Mouse (Mus musculus) bone marrow macrophage, adult 2 months (primary cell): Measurements from ENCODE around the gene Vps13d.
A peak's percentile ranks its signal among the peaks of the same experiment; 100 is the strongest.

Source experiments
- CTCF ChIP-seq: IDR thresholded peaks from 2 replicates; pipeline ENCODE4 v1.5.1; 2012; ENCODE audit warnings: low read depth, mild to moderate bottlenecking, low read length, moderate library complexity
- POLR2A ChIP-seq: IDR thresholded peaks from 2 replicates; pipeline ENCODE4 v1.6.1; 2012; ENCODE audit warnings: mild to moderate bottlenecking, low read depth, low read length, borderline replicate concordance

DNA sequence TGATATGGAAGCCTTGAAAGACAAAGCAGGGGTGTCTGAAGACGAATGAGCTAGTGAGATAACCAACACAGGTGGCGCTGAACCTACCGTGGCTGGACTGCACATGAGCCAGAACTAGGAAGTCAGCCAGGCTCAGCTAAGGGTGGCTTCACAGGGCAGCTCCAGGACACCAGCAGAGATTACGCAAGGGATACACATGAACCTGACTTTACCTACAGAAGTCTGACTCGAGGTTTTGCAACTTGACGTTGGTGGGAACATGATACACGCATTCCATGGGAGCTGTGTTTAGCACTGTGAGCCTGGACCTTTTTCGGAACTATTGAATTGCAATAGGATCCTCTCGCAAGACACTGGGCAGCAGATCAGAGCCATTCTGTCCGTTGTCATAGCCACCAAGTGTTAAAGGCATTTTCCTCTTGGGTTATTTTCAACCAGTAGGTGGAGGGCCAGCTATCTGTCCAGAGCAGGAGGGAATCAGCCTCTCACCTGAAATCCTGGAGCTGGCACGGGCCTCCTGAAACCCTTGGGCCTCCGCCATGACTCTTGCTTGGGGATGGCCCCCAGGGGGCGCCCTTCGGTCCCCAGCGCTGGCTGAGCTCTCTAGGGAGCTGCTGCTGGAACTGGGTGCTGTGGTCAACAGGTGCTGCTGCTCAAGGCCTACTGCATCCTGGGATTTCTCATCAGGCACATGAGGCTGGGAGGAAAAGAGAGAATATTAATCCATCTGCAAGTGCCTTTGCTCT lies 24.6 kb upstream of the Vps13d start:
- no peak for TF ChIP-seq POLR2A
- peak; percentile 81 for TF ChIP-seq CTCF
